Mouse (Mus musculus): ENCODE results near the gene Mfap3. TPM values are rescaled to one million over a fixed set of nuclear protein-coding genes. Genes with fewer than 3 reads are reported as not detected.

Gene Mfap3
- total RNA-seq, 2 experiments from 2014 or later = 41.0 to 45.2 TPM

DNA sequence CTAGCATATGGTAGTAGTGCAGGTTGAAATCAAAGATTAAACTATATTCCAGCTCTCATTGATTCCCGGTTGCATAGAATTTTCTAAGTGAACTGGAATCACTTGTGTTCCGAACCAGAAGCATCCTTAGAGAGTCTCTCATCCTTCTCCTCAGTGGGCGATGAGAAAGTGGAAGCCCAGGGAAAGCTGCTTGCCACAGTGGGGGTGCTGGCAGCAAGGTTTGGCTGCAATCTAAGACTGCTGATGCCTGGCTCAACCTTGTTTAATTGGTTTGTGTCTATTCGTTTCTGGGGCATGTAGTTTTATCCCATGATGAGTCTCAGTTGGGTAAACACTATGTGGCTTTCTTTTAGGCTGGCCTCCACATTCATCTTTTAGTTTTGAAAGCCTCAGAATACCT is 9.0 kb downstream of the Mfap3 start:
- DNase-seq (ENCODE audit: low spot score in 2 of 2) = no peak

DNA sequence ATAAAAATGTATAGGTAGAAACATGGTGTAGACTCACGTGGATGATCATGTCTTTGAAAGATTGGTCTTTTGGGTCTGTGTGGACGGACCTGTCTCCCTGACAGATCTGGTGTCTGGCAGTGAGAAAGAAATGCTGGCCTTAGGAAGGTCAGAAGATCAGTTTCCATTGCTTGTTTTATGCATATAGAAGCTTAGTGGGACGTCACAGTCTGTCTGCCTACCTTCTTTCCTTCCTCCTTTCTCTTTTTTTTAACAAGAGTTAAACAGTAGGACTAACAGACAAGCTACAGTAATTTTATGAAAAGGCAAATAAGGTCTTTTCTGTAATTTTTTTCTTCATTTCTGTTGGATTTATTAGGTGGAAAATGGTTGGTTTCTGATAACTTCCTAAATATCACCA is 10.6 kb downstream of the Mfap3 start:
- no peak for DNase-seq (ENCODE audit: low spot score in 2 of 2)

GRCm38 (mm10) chr11:57531300-57531950 is 13.0 kb downstream of the Mfap3 start:
- no peak for DNase-seq (ENCODE audit: low spot score in 2 of 2)

GRCm38 (mm10) chr11:57532306-57532705 is 13.8 kb downstream of the Mfap3 start:
- DNase-seq (ENCODE audit: low spot score in 2 of 2) = no peak

- no peak for DNase-seq (ENCODE audit: low spot score in 2 of 2)
These were observed 17.4 kb downstream of the Mfap3 start for GRCm38 (mm10) chr11:57535912-57536311.

- no peak for DNase-seq (ENCODE audit: low spot score in 2 of 2)
These were observed 21.5 kb downstream of the Mfap3 start for GRCm38 (mm10) chr11:57539841-57540418.

DNA sequence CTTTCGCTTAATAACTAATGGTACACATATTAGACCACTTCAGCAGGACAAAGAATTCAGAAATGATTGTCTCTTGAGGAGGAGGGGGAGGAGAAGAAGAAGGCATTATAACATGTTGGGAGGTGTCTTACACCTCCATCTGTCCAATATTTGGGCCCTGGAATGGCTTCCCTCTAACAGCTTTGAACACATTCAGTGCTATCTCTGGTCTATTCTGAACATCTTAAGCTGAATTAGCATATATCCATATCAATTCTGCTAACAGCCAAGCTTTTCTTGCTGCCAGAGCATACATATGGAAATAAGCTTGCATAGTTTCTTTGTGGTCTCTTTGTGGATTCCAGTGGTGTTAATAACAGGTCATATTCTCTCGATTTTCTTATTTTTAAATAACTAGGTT is 22.2 kb downstream of the Mfap3 start:
- no peak for DNase-seq (ENCODE audit: low spot score in 2 of 2)

- peak; percentile 62 to 71 for DNase-seq (ENCODE audit: low spot score in 2 of 2)
These were observed 30.4 kb downstream of the Mfap3 start for GRCm38 (mm10) chr11:57548618-57549550.

- DNase-seq (ENCODE audit: low spot score in 2 of 2) = no peak
These were observed 31.8 kb downstream of the Mfap3 start for GRCm38 (mm10) chr11:57550230-57550629.

DNA sequence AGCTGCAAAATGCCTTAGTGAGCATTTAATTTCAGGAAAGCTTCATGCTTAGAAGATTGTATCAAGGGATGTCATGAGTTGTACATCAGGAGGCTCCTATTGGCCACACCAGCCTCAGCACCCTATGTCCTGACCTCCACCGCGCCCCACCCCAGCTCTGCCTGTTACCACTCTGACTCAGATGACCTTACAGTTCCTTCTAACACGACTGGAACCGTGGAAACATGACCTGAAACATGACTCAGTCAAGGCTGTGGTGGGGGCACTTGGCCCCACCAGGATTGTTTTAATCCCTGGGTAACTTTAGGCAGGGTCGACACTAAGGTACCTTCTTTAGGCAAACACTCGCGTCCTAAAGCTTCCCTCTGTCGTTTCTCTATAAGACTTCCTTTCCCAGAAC is 32.6 kb downstream of the Mfap3 start:
- no peak for DNase-seq (ENCODE audit: low spot score in 2 of 2)

DNA sequence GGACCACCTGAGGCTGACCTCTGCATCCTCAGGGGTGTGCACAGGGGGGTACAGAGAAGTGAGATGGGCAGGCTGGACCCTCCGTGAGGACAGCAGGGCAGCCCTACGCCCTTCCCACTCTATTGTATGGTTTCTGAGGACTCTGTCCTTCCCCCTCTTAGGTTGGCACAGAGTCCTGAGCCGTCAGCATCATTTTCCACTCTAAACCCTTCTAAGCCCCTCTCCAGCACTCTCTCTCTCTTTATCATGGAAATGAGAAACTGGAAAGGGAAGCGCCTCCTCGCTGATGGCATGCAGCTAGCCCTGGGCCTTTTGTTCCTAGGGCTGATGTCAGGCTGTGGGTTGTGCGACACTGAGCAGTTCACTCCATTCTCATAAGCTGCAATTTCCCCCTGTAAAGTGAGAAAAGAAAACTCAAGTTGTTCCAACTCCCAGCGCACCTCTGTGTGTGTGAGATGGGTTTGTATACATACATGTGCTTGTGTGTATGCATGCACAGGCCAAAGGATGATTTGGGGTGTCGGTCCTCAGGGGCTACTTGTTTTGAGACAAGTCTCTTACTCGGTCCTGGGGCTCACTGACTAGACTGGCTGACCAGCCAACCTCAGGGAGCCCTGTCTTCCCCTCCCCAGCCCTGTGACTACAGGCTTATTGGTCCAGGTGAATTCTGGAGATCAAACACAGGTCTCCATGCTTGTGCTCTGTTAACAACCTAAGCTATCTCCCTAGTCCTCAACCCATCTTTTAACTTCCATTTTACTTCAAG is 34.7 kb downstream of the Mfap3 start:
- DNase-seq (ENCODE audit: low spot score in 2 of 2) = no peak

DNA sequence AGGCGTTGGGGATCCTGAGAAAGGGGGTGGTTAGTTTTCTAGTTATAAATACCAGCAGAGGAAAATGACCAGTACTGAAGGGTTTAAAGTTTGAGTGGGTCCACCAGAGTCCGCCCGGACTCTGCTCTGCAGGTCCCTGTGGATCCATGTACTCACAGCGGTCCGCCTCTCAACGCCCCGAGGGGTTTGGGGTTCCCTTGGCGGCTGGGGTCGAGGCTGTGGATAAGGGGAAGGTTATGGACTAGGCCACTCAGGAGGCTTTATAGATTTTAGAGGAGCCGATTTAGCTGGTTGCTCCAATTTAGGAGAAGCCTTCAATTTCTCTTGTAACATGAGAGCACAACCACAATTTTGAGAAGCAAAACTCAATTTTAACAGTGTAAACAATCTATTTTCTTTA is 39.5 kb downstream of the Mfap3 start:
- DNase-seq (ENCODE audit: low spot score in 2 of 2) = peak in 1 of 2 experiments; percentile 15

GRCm38 (mm10) chr11:57564564-57564963 is 46.1 kb downstream of the Mfap3 start:
- no peak for DNase-seq (ENCODE audit: low spot score in 2 of 2)

- no peak for DNase-seq (ENCODE audit: low spot score in 2 of 2)
These were observed 47.9 kb downstream of the Mfap3 start for GRCm38 (mm10) chr11:57566091-57567035.

- no peak for DNase-seq (ENCODE audit: low spot score in 2 of 2)
These were observed 50.6 kb downstream of the Mfap3 start for GRCm38 (mm10) chr11:57568950-57569490.

DNA sequence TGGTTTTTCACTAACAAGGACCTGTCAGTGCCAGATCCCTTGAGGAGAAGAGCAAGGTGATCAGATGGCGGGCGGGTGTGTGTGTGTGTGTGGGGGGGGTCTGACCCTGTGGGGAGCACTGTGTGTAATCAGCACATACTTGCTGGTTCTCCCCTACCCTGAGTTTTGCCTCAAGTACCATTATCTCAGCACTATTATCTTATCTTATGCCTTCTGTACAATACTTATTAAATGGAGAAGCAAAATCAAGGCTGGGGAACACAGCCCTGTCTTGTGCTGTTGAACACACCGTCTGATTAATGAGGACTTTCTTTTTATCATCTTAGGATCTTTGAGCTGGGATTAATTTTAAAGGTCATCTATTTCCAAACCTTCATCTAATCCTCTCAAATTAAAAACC is 52.6 kb downstream of the Mfap3 start:
- no peak for DNase-seq (ENCODE audit: low spot score in 2 of 2)

DNA sequence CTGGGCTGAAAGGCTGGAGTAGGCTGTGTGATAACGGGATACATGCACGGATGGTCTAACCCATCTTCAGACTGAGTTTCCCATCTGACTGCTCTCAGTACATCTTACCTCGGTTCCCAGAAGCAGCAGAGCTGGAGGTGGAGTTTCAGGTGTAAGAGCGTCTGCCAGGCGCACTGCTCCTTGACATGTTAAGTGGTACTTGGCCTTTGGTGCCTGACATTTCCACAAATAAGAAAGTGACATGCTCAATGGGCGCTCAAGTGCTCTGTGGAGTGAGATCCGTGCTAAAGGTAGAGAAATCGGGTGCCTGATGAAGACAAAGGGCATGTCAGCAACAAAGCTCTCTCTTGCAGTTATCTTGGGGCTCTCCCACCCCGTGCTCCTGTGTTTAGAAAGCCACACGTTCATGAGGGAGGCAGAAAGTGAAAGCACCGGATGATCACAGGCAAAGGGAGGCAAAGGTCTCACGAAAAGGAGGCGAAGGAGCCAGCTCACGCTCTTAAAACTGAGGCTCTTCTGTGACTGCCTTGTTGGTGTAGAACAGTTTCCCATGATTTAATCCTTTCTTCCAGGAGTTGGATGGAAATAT is 55.3 kb downstream of the Mfap3 start:
- DNase-seq (ENCODE audit: low spot score in 2 of 2) = no peak

GRCm38 (mm10) chr11:57576871-57577515 is 58.5 kb downstream of the Mfap3 start:
- DNase-seq (ENCODE audit: low spot score in 2 of 2) = no peak
